Mouse (Mus musculus) regulatory T cell (primary cell): ENCODE results near the gene Ipp.

Experiments
- in situ Hi-C: fragments of 300-600 bp; cut with MboI, MseI; formaldehyde crosslinking; loops from one replicate; pipeline ENCODE4 v1.15.1; 2025; ENCODE audit warnings: high pct_unique_total_duplicates

The Ipp gene

DNA sequence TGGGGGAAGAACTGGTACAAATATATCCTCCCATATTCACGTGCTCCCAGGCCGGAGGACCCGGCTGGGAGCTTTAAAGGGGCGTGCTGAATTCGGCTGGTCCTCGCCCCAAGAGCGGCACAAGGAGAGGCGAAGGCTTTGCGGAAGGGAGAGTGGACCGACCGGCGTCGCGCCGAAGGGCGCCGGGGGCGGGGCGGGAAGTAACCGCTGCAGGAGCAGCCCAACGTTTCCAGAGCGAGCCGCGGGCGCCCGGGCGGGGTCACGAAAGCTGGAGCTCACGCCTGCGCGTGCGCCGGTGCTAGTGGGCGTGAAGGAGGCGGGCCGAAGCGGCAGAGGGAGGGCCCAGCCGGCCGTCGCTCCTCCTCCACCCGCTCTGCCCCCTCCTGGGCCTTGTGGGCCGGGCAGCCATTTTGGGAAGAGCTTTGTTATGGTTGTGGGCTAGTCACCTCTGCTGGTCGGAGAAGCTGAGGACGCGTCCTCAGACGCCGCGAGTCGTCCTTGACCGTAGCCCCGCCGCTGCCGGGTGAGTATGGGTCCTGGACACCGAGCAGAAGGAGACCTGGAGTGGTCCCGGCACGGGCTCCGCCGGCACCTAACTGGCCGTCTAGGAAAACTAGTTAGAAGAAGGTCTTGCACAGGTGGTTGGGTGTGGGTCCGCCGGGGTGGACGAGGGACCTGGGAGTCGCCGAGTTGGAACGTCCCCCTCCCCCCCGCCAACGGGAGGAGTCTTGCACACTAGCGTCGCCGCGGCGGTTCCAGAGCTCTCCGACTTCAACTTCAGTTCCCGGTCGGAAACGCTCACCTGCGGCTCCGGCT lies 50.2 kb downstream of the Ipp start, which contains the start of gene Gpbp1l1:
Gene Gpbp1l1, plus strand, starts transcription at position 353 of the 816 bp plus-strand sequence.
- in situ Hi-C loops = no loop called here

DNA sequence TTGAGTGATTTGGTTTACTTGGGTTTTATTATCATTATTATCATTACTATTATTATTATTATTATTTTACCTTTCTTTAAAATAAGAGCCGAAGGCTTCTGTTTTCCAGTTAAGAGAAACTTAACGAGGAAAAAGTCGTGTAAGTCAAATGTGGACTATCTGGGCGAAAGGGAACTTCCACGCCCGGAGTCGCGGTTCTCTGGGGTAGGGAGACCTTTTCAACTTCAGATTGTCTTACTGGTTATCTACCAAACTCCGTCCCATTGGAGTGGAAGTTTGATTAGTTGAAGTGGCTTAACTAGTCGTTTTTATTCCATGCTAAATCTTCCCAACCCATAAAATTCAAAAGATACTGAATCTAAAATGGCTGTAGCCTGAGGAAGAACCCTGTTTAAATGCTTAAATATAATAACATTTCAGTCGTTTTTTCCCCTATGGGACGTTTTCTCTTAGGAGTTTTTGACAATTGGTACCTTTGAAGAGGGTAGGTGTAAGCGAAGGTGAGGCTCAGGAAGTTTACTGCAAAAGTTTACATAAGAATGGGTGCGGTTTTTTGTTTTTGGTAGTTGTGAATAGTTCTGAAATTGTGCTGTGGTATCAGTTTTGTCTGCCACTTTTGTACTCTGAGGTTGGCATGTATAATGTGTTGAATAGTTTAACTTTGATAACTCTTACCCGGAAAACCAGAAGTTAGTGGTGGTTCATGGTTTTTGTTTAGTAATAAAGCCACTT lies 51.0 kb downstream of the Ipp start:
- in situ Hi-C loops = no loop called here
